ENCODE assay signal across 14 mouse cellular contexts in genomic region chr6:33392020-33392419, GRCm38 (mm10).
DNase-seq lines count a peak whose midpoint lies in the region; ATAC-seq lines count a peak whose summit lies in the region.
"Had no signal": no experiment of that assay in that cellular context is flagged by ENCODE, and none has a peak within 500 bp of the region (broad histone marks: within the 10 kb centered on the region; RNA-seq: fewer than 3 reads in every experiment).

No protein-coding gene starts in this region.

- peak; percentile 12 for DNase-seq in hindbrain, embryonic 11.5 days (ENCODE audit: low spot score)
- DNase-seq in hindbrain, embryonic 14.5 days (ENCODE audit: low spot score): no peak
- DNase-seq in thymus, postnatal 14 days: peak; percentile 38
- DNase-seq in thymus, adult 18-20 months: no peak
- DNase-seq in c-Kit-positive CD71-positive TER-119-negative erythroid progenitor cells, embryonic 14.5 days (ENCODE audit: low read depth): peak; percentile 9
- DNase-seq in cerebellum, postnatal 14 days: no peak
- DNase-seq: cerebellum, adult 9-11 months; gastrocnemius, postnatal 25 days; kidney, adult 18-20 months; lung, postnatal 10 days; thymus, postnatal 4 days had no signal

- ATAC-seq in hindbrain, embryonic 11.5 days (ENCODE audit: low FRiP score): no peak
- ATAC-seq in hindbrain, embryonic 14.5 days (ENCODE audit: low FRiP score): no peak
- no peak for ATAC-seq in megakaryocyte-erythroid progenitor cell, adult 5-6 weeks (replicated peaks; ENCODE audit: low FRiP score, low TSS enrichment, poor library complexity, severe bottlenecking)
- ATAC-seq in midbrain, embryonic 16.5 days: no peak

- no peak overlapping the region for H3K4me2 ChIP-seq in hindbrain, embryonic 11.5 days (replicated peaks; ENCODE audit: low read depth, low read length)
- H3K4me2 ChIP-seq in hindbrain, embryonic 14.5 days (replicated peaks): no peak overlapping the region
- no peak overlapping the region for H3K4me2 ChIP-seq in midbrain, embryonic 16.5 days (ENCODE audit: low read length)
- H3K4me2 ChIP-seq: limb, embryonic 12.5 days had no signal

- no peak overlapping the region for H3K27ac ChIP-seq in hindbrain, embryonic 11.5 days (ENCODE audit: low read depth, low read length)
- H3K27ac ChIP-seq in hindbrain, embryonic 14.5 days: no peak overlapping the region
- H3K27ac ChIP-seq in midbrain, embryonic 16.5 days (ENCODE audit: low read length): no peak overlapping the region
- H3K27ac ChIP-seq: limb, embryonic 12.5 days had no signal

- no peaks in the 10 kb centered on the region for H3K27me3 ChIP-seq in hindbrain, embryonic 11.5 days (ENCODE audit: control insufficient read depth, insufficient read depth, low read length)
- no peaks in the 10 kb centered on the region for H3K27me3 ChIP-seq in hindbrain, embryonic 14.5 days (ENCODE audit: control insufficient read depth, insufficient read depth, low read length)
- no peaks in the 10 kb centered on the region for H3K27me3 ChIP-seq in midbrain, embryonic 16.5 days (ENCODE audit: control insufficient read depth, insufficient read depth, low read depth, low read length)
- H3K27me3 ChIP-seq: limb, embryonic 12.5 days had no signal

- no peaks in the 10 kb centered on the region for H3K4me1 ChIP-seq in hindbrain, embryonic 11.5 days (replicated peaks; ENCODE audit: control insufficient read depth, insufficient read depth, low read length)
- no peaks in the 10 kb centered on the region for H3K4me1 ChIP-seq in hindbrain, embryonic 14.5 days (replicated peaks; ENCODE audit: control insufficient read depth, insufficient read depth, low read length)
- no peaks in the 10 kb centered on the region for H3K4me1 ChIP-seq in midbrain, embryonic 16.5 days (ENCODE audit: control insufficient read depth, insufficient read depth, low read length)
- H3K4me1 ChIP-seq: limb, embryonic 12.5 days had no signal

- WGBS in hindbrain, embryonic 11.5 days: 84% methylated on average over 2 of the region's 2 CpGs
- WGBS in hindbrain, embryonic 14.5 days: 91% methylated on average over 2 of the region's 2 CpGs
- WGBS in midbrain, embryonic 16.5 days: 89% methylated on average over 2 of the region's 2 CpGs

- no peak overlapping the region for H3K9ac ChIP-seq in hindbrain, embryonic 11.5 days (ENCODE audit: low read depth, low read length)
- H3K9ac ChIP-seq in hindbrain, embryonic 14.5 days: no peak overlapping the region
- no peak overlapping the region for H3K9ac ChIP-seq in midbrain, embryonic 16.5 days (ENCODE audit: low read depth, low read length)
- H3K9ac ChIP-seq: limb, embryonic 12.5 days had no signal

- H3K36me3 ChIP-seq in hindbrain, embryonic 11.5 days (ENCODE audit: control insufficient read depth, insufficient read depth, low read length): no peaks in the 10 kb centered on the region
- no peaks in the 10 kb centered on the region for H3K36me3 ChIP-seq in hindbrain, embryonic 14.5 days (replicated peaks; ENCODE audit: control insufficient read depth, insufficient read depth)
- no peaks in the 10 kb centered on the region for H3K36me3 ChIP-seq in midbrain, embryonic 16.5 days (ENCODE audit: control insufficient read depth, insufficient read depth, low read length)
- H3K36me3 ChIP-seq: limb, embryonic 12.5 days had no signal

- no peak overlapping the region for H3K4me3 ChIP-seq in hindbrain, embryonic 11.5 days (ENCODE audit: low read depth, low read length)
- no peak overlapping the region for H3K4me3 ChIP-seq in hindbrain, embryonic 14.5 days (replicated peaks; ENCODE audit: low read length)
- no peak overlapping the region for H3K4me3 ChIP-seq in midbrain, embryonic 16.5 days (ENCODE audit: low read depth, low read length)
- H3K4me3 ChIP-seq: limb, embryonic 12.5 days had no signal

- H3K9me3 ChIP-seq in hindbrain, embryonic 11.5 days (ENCODE audit: control insufficient read depth, low read length): no peaks in the 10 kb centered on the region
- H3K9me3 ChIP-seq in hindbrain, embryonic 14.5 days (ENCODE audit: control insufficient read depth, low read length): no peaks in the 10 kb centered on the region
- no peaks in the 10 kb centered on the region for H3K9me3 ChIP-seq in midbrain, embryonic 16.5 days (replicated peaks; ENCODE audit: control insufficient read depth, low read length, poor library complexity, severe bottlenecking)
- H3K9me3 ChIP-seq: limb, embryonic 12.5 days had no signal

Comparison
In these comparisons a context has a peak if more than half of its experiments do, and no peak if none do; other contexts are left out.
1. DNase-seq: peak in hindbrain, embryonic 11.5 days (single experiment), thymus, postnatal 14 days (single experiment) and c-Kit-positive CD71-positive TER-119-negative erythroid progenitor cells, embryonic 14.5 days (single experiment); none in hindbrain, embryonic 14.5 days (single experiment), thymus, adult 18-20 months (0 of 2) and cerebellum, postnatal 14 days (0 of 2).